Mouse (Mus musculus): Measurements from ENCODE around the gene Jmjd4. TPM values are rescaled to one million over a fixed set of nuclear protein-coding genes. Genes with fewer than 3 reads are reported as not detected.
A peak's percentile ranks its signal among the peaks of the same experiment; 100 is the strongest.

The Jmjd4 gene
- polyA plus RNA-seq, 1 experiment: 0.33 TPM

DNA sequence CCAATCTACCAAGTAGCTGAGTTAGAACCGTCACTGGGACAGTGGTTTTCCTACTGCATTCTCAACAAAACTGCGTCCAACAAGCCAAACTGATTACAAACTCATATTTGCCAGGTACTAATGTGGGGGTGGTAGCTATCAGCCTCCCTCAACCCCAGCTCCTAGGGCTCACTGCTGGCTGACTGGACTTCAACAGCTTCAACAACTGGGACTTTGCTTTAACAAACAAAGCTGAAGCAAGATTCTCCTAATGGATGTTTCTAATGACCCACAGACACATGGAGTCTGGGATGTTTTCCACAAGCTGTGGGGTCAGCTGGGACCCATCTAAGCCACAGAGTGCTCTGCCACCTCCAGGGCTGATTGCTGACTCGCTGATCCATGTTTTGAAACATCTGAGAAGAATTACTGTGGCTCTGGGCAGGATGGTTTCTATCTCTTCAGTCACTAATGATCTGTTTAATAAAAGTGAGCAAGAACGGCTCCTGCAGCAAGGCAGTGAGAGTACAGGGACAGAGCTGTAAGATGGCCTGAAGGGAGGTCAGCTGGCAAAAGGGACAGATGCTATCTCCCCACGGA is 26.7 kb upstream of the Jmjd4 start:
- Histone ChIP-seq H3K36me3 (ENCODE audit: control insufficient read depth) (peaks cover 17% of the 10 kb centered on the region; the same call in 1 of the 2 replicates), H3K4me1 (ENCODE audit: control insufficient read depth) (no peaks in the 10 kb centered on the region), H3K4me3 (replicated peaks) (no peak overlapping the region), H3K9me3 (ENCODE audit: control insufficient read depth, low read length) (no peaks in the 10 kb centered on the region), H3K27me3 (ENCODE audit: control insufficient read depth) (no peaks in the 10 kb centered on the region)
- no peak for TF ChIP-seq TAL1 (IDR thresholded peaks at IDR 0.05; ENCODE audit: low read length)
- no peak for TF ChIP-seq GATA1 (IDR thresholded peaks at IDR 0.05; ENCODE audit: low read length)

GRCm38 (mm10) chr11:59425671-59426101 is 24.2 kb upstream of the Jmjd4 start:
- no peak for TF ChIP-seq GATA1 (IDR thresholded peaks at IDR 0.05; ENCODE audit: low read length)
- no peak for TF ChIP-seq TAL1 (IDR thresholded peaks at IDR 0.05; ENCODE audit: low read length)
- Histone ChIP-seq H3K27me3 (ENCODE audit: control insufficient read depth) (no peaks in the 10 kb centered on the region), H3K4me3 (replicated peaks) (no peak overlapping the region), H3K9me3 (ENCODE audit: control insufficient read depth, low read length) (no peaks in the 10 kb centered on the region), H3K36me3 (ENCODE audit: control insufficient read depth) (peaks cover 19% of the 10 kb centered on the region; the same call in 1 of the 2 replicates), H3K4me1 (ENCODE audit: control insufficient read depth) (no peaks in the 10 kb centered on the region)

DNA sequence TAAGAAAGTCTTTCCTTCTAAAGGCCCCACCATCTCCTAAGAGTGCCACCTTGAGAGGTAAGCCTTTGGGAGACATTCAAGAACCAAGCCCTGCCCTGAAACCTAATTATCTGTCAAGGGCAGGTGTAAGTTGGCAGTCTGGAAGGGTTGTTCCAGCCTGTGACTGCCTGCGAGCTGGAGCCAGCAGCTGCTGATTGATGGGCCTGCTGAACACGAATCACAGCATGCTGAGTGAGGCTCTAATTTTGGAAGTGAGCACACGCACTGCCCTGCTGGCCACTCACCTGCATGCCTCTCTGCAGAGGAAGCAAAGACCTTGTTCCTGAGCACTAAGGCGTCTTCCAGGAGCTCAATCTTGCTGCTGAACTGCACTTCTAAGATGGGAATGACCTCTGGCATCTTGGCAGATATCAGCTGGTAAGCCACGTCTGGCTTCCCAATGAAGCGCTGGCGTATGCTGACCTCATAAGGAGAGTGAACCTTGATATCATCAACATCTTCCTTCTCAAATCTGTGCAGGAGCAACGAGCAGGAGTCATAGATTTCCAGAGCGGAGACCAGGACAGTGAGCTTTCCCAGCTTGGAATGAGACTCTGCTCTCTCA is 21.7 kb upstream of the Jmjd4 start:
- Histone ChIP-seq H3K4me1 (ENCODE audit: control insufficient read depth) (no peaks in the 10 kb centered on the region), H3K27me3 (ENCODE audit: control insufficient read depth) (no peaks in the 10 kb centered on the region), H3K4me3 (replicated peaks) (no peak overlapping the region), H3K36me3 (ENCODE audit: control insufficient read depth) (peaks cover 11% of the 10 kb centered on the region; the same call in 1 of the 2 replicates), H3K9me3 (ENCODE audit: control insufficient read depth, low read length) (no peaks in the 10 kb centered on the region)
- no peak for TF ChIP-seq GATA1 (IDR thresholded peaks at IDR 0.05; ENCODE audit: low read length)
- TF ChIP-seq TAL1 (IDR thresholded peaks at IDR 0.05; ENCODE audit: low read length): no peak

- TF ChIP-seq GATA1 (IDR thresholded peaks at IDR 0.05; ENCODE audit: low read length) (no peak), TAL1 (IDR thresholded peaks at IDR 0.05; ENCODE audit: low read length) (no peak)
- H3K36me3 ChIP-seq (ENCODE audit: control insufficient read depth): peaks cover 11% of the 10 kb centered on the region; the same call in 1 of the 2 replicates
Observed at GRCm38 (mm10) chr11:59429959-59430358, 19.9 kb upstream of the Jmjd4 start.

GRCm38 (mm10) chr11:59432261-59432660 is 17.6 kb upstream of the Jmjd4 start:
- TF ChIP-seq TAL1 (IDR thresholded peaks at IDR 0.05; ENCODE audit: low read length): no peak
- no peak for TF ChIP-seq GATA1 (IDR thresholded peaks at IDR 0.05; ENCODE audit: low read length)
- Histone ChIP-seq H3K36me3 (ENCODE audit: control insufficient read depth) (peaks cover 4% of the 10 kb centered on the region; the same call in 1 of the 2 replicates), H3K4me1 (ENCODE audit: control insufficient read depth) (no peaks in the 10 kb centered on the region), H3K27me3 (ENCODE audit: control insufficient read depth) (no peaks in the 10 kb centered on the region), H3K4me3 (replicated peaks) (no peak overlapping the region), H3K9me3 (ENCODE audit: control insufficient read depth, low read length) (no peaks in the 10 kb centered on the region)

More at GRCm38 (mm10) chr11:59429959-59430358, 19.9 kb upstream of the Jmjd4 start:
- Histone ChIP-seq H3K4me1 (ENCODE audit: control insufficient read depth) (no peaks in the 10 kb centered on the region), H3K4me3 (replicated peaks) (no peak overlapping the region), H3K9me3 (ENCODE audit: control insufficient read depth, low read length) (no peaks in the 10 kb centered on the region), H3K27me3 (ENCODE audit: control insufficient read depth) (no peaks in the 10 kb centered on the region)

GRCm38 (mm10) chr11:59437954-59438353 is 11.9 kb upstream of the Jmjd4 start:
- no peak for TF ChIP-seq GATA1 (IDR thresholded peaks at IDR 0.05; ENCODE audit: low read length)
- TF ChIP-seq TAL1 (IDR thresholded peaks at IDR 0.05; ENCODE audit: low read length): no peak
- H3K4me1 ChIP-seq (ENCODE audit: control insufficient read depth): no peaks in the 10 kb centered on the region

GRCm38 (mm10) chr11:59443102-59443501 is 6.7 kb upstream of the Jmjd4 start:
- Histone ChIP-seq H3K4me1 (ENCODE audit: control insufficient read depth) (no peaks in the 10 kb centered on the region), H3K4me3 (replicated peaks) (no peak overlapping the region), H3K9me3 (ENCODE audit: control insufficient read depth, low read length) (peaks cover 6% of the 10 kb centered on the region), H3K36me3 (ENCODE audit: control insufficient read depth) (no peaks in the 10 kb centered on the region; the same call in 1 of the 2 replicates), H3K27me3 (ENCODE audit: control insufficient read depth) (no peaks in the 10 kb centered on the region)
- TF ChIP-seq GATA1 (IDR thresholded peaks at IDR 0.05; ENCODE audit: low read length): no peak

More at GRCm38 (mm10) chr11:59437954-59438353, 11.9 kb upstream of the Jmjd4 start:
- Histone ChIP-seq H3K9me3 (ENCODE audit: control insufficient read depth, low read length) (peaks cover 3% of the 10 kb centered on the region), H3K4me3 (replicated peaks) (no peak overlapping the region), H3K36me3 (ENCODE audit: control insufficient read depth) (peaks cover 4% of the 10 kb centered on the region; the same call in 1 of the 2 replicates), H3K27me3 (ENCODE audit: control insufficient read depth) (no peaks in the 10 kb centered on the region)

DNA sequence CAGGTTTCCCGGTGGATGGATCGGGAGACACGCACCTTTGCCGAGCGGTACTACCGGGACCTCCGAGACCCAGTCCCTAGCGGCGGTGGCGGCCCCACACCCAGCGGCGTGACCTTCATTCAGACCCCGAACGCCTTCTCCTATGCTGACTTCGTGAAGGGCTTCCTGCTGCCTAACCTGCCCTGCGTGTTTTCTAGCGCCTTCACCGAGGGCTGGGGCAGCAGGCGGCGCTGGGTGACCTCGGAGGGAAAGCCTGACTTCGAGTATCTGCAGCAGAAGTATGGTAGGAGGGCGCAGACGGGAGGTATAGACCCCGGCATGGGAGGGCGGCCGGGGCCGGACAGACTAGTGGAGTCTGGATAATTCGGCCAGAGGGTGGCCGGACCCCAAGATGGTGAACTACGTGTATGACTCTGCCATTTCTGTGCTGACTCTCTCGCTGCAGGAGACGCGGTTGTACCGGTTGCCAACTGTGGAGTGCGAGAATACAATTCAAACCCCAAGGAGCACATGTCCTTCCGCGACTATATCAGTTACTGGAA is 456 bp downstream of the Jmjd4 start:
- Histone ChIP-seq H3K9me3 (ENCODE audit: control insufficient read depth, low read length) (no peaks in the 10 kb centered on the region), H3K36me3 (ENCODE audit: control insufficient read depth) (peaks cover 35% of the 10 kb centered on the region), H3K27me3 (ENCODE audit: control insufficient read depth) (no peaks in the 10 kb centered on the region), H3K4me1 (ENCODE audit: control insufficient read depth) (peaks cover 31% of the 10 kb centered on the region), H3K4me3 (replicated peaks) (peak overlapping the region; percentile 93)
- TF ChIP-seq GATA1 (IDR thresholded peaks at IDR 0.05; ENCODE audit: low read length) (no peak), TAL1 (IDR thresholded peaks at IDR 0.05; ENCODE audit: low read length) (no peak)

DNA sequence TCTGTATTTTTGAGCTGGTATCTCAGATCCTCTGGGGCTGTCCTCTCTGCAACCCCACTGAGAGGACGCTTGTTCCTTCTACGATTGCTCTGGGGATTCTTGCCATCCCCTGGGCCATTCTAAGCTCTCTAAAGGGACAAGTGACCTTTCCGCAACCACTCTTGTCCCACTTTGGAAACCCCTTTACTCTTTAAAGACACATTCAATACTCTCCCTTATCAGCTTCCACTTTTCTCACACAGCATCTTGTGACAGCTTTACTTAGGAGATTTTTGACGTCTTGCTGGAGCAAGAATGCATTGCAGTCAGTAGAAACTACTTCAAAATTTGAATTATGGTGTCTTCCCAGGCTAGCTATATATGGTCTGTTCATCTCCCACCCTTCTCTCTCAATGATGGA is 1.2 kb downstream of the Jmjd4 start, which contains the start of gene Snap47:
Snap47 (minus strand) TSS at position 101 of the 400 bp plus-strand sequence.
- no peak for TF ChIP-seq GATA1 (IDR thresholded peaks at IDR 0.05; ENCODE audit: low read length)
- TF ChIP-seq TAL1 (IDR thresholded peaks at IDR 0.05; ENCODE audit: low read length): no peak
- Histone ChIP-seq H3K36me3 (ENCODE audit: control insufficient read depth) (peaks cover 43% of the 10 kb centered on the region), H3K4me1 (ENCODE audit: control insufficient read depth) (peaks cover 31% of the 10 kb centered on the region), H3K9me3 (ENCODE audit: control insufficient read depth, low read length) (no peaks in the 10 kb centered on the region), H3K4me3 (replicated peaks) (peak within 1 kb of the TSS; percentile 93), H3K27me3 (ENCODE audit: control insufficient read depth) (no peaks in the 10 kb centered on the region)
